Mouse (Mus musculus): ENCODE measurements around the gene Olfr1441.

Gene Olfr1441

DNA sequence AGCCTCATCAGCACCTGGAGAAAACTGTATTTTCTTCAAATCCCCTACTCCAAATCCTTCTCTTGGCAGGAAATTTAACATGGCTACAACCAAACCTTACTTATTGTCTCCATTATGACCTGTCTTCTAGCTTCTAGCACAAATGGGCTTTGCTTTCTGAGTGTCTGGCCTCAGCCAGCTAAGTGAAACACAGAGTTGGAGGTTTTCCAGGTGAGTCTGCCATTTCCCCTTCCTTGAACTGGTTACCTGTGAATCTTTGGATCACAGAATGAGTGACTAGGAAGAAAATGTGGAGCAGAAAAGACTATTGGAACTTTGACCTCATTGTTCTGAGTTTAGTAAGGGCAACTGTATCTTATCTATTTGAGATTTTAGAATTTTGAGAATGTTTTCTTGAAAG lies at the start of gene Olfr1441:
Gene Olfr1441 (plus strand): TSS at position 73 of the 400 bp plus-strand sequence.
- DNase-seq = no peak

- DNase-seq = no peak
Measured at GRCm38 (mm10) chr19:12373004-12373403, 44.2 kb upstream of the Olfr1441 start.

DNA sequence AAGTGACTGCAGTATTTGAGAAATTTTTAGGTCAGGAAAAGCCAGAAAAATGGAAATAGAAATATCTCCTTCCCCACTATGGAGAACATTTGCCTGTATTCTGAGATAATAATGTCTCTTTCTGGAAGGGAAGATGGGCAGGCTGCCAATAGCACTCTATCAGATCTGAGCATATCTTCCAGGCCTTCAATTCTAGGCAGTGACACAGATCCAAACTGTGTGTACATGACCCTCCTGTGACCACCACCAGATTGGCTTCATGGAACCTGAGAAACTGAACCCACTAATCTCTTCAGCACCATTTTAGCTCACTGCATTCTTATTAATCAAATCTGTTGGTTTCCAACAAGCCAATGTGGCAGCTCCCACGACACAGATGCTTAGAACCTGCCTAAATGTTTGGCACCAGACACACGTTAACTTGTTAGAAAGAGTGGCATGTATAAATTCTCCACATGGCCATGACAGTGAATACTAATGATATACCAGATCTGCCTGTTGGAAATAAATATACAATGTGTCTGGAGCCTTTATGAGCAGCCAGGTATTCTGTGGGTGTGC lies 42.7 kb upstream of the Olfr1441 start:
- no peak for DNase-seq

DNA sequence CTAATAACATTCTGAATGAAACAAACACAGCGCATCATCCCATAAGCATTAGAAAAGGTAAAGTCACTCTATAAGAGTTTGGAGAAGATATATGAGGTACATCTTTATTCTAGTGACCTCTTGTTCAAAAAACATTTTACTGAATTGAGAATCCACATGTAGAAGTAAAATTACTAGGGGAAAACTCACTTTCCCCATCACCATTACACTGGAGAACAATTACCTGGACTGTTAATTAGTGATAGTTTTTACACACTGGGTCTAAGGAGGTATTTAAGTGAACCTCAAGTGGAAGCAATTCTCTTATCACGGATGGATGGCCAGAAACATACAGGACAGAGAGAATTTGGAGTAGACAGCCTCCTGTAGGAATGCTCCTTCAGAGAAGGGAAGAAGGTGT lies 30.3 kb upstream of the Olfr1441 start, which contains the start of gene Olfr1440:
Gene Olfr1440 (plus strand): TSS at position 301 of the 400 bp plus-strand sequence.
- DNase-seq = no peak

GRCm38 (mm10) chr19:12413737-12414136 lies 3.5 kb upstream of the Olfr1441 start:
- no peak for DNase-seq

DNA sequence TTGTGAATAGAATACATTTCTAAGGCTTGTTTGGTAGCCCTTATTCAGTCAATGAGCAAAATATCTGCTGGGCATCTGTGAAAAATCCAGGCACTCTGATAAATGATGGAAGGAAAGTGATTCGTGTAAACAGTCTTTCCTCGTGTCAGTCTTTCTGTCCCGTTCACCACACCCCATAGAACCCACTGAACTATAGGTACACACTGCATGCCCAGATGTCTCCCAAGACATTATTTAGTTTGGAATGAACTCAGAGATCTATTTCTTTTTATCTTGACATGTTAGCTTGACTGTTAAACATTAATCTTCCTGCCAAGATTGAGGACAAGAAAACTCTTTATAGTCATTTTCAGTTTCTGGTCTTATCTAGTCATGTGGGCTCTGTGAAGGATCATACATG lies 1.1 kb downstream of the Olfr1441 start:
- no peak for DNase-seq

DNA sequence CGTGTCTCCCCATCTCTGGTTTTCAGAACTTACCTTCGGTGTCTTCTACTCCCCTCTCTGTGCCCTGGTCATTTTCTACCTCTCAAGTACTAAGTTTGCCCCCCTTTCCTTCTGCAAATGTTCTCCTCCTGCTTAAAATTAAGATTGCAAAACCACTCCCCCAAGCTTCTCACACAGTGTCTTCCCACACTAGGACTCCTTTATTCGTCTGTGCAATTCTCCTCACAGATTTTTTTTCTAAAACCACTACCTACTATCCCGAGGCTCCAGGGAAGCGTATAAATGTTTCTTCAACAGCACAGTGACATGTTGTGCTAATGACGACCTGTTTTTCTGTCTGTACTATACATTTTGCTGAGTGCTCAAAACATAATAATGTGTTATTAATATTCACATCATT lies 3.3 kb downstream of the Olfr1441 start:
- DNase-seq = no peak

DNA sequence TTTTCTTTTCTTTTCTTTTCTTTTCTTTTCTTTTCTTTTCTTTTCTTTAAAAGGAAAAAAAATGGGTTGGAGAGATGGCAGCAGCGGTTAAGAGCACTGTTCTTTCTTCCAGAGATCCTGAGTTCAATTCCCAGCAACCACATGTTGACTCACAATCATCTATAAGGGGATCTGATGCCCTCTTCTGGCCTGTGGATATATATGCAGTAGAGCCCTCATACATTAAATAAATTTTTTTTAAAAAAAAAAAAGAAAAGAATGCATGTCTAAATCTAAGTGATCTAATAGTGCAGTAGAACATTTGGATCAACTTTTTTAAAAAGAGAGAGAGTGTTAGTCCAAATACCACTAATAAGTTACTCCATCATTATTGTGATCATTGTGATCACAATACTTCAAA lies 4.4 kb downstream of the Olfr1441 start:
- DNase-seq = no peak

- DNase-seq = no peak
Measured at GRCm38 (mm10) chr19:12427101-12427500, 9.9 kb downstream of the Olfr1441 start.

GRCm38 (mm10) chr19:12427605-12428004 lies 10.4 kb downstream of the Olfr1441 start, which contains the start of gene Pfpl:
Gene Pfpl (plus strand): TSS chr19:12427905.
- no peak for DNase-seq

DNA sequence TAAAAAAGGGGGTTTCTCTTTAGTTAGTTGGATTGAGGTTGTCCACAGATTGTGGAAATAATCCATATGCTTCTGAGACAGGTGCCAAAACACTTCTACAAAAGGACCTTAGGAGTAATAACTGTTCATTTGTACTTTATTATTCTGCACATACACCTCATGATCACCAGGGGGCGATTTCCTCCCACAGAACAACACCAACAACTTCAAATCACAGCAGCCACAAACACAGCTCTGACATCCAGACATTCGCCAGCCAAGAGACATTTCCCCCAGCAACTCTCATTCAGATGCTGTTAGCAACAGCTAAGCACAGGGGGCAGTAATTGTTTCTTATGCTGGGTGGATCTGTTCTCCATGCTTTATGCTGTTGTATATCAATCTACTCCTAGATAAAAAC lies 15.8 kb downstream of the Olfr1441 start:
- peak; percentile 2 for DNase-seq

- no peak for DNase-seq
Measured at GRCm38 (mm10) chr19:12435011-12435416, 17.8 kb downstream of the Olfr1441 start.

- no peak for DNase-seq
Measured at GRCm38 (mm10) chr19:12435750-12436524, 18.7 kb downstream of the Olfr1441 start.

DNA sequence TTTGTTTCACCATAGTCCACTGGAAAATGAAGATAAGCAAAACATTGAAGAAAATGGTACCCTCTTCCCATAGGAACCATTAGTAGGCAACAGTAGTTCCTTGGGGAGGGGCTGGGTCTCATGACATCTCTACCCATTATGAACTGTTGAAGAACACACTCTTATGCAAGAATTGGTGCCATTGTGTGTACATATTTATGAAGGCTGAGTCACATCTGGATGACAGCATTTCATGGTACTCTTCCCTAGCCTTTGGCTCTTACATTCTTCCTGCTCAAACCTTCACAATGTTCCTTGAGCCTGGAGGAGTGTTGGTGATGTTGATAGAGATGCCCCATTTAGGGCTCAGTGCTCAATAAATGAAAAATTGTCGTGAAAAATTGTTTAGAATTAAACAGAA lies 22.3 kb downstream of the Olfr1441 start:
- DNase-seq = no peak

- DNase-seq = no peak
Measured at GRCm38 (mm10) chr19:12440103-12440725, 23.0 kb downstream of the Olfr1441 start.

- no peak for DNase-seq
Measured at GRCm38 (mm10) chr19:12442560-12442959, 25.3 kb downstream of the Olfr1441 start.

DNA sequence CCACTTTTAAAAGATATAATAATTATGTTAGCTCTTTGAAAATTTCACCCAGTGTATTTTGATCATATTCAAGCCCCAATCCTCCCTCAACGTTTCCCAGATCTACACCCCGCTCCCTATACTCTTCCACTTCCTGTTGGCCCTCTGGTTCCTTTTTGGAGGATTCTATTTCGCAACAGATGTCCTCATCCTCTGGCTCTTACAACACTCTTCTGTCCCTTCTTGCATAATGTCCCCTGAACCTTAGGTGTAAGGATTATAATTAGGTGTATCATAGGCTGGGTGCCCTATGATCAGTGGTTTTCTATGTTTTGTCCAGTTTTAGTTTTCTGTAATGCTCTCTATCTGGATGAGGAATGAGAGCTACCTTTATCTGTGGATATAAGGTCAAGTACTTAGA lies 27.8 kb downstream of the Olfr1441 start:
- DNase-seq = no peak

DNA sequence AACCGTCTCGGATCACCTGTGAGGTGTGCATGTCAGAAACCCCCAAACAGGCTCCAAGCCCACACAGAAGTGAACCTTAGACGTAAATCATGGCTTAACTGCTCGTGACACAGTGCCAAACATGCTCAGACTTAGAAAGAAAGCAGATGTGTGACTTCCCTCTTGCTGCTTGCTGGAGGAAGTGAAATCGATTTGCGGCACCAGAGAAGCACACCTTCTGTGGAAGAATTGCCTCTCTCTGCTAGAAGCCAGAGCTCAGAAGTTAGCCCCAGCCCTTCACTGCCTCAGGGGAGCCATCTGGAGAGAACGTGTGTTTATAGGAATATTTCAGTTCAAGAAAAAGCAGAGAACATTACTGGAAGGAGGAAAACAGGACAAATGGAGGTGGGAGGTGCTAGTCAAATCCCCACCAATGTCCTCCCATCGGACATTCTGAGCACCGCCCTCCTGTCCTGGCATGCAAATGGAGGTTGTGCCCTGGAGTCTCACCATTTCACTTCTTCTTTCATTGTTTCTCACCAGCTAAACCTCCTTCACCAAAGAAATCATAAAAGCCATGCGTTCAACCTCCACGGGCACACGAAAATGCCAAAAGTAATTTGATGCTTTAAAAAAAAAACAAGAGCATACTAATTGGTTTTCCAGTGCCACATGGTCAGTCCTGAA lies 40.3 kb downstream of the Olfr1441 start:
- DNase-seq = no peak

GRCm38 (mm10) chr19:12459516-12459915 lies 42.3 kb downstream of the Olfr1441 start:
- no peak for DNase-seq

GRCm38 (mm10) chr19:12460282-12461249 lies 43.3 kb downstream of the Olfr1441 start, which contains the start of gene Mpeg1:
Gene Mpeg1 (plus strand): TSS chr19:12460779.
- DNase-seq = no peak

DNA sequence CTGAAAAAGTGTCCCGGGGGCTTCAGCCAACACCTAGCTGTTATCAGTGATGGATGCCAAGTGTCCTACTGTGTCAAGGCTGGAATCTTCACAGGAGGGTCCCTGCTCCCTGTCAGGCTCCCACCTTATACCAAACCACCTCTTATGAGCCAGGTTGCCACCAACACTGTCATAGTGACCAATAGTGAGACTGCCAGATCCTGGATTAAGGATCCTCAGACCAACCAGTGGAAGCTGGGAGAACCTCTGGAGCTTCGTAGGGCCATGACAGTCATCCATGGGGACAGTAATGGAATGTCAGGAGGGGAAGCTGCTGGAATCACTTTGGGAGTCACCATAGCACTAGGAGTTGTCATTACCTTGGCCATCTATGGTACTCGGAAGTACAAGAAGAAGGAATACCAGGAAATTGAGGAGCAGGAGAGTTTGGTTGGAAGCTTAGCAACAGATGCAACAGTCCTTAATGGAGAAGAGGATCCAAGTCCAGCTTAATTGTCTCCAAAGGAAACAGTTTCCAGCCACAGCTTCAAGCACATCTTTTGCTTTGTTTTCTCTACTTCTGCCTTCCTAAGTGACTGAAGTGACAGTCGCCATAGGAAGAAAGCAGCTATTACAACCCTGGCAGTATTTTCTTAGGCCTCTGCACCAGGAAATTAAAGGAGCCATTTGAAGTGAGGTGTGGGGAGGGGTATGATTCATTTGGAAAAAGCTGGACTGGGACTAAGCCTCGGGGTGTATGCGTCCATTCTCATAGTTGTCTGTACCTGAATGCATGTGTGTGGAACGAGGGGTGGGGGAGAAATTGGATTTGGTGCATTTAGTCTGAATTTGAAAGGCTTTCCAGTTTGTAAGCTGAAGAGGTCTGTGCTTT lies 45.9 kb downstream of the Olfr1441 start:
- DNase-seq = no peak
